Mouse (Mus musculus) G1E (cell line): ENCODE measurements around the gene Defb5.

ENCODE experiments used
- CTCF ChIP-seq: IDR thresholded peaks from 2 replicates; pipeline ENCODE4 v1.5.1; 2012; ENCODE audit warnings: low read depth, low read length, inconsistent platforms, mixed read lengths
- GATA1 ChIP-seq: IDR thresholded peaks from 2 replicates; pipeline ENCODE4 v1.6.1; 2012; ENCODE audit warnings: borderline replicate concordance, low read length, inconsistent platforms, mixed read lengths
- GATA2 ChIP-seq: IDR thresholded peaks from 2 replicates; pipeline ENCODE4 v1.6.1; 2012; ENCODE audit warnings: low read depth, low read length, inconsistent platforms, borderline replicate concordance
- POLR2AphosphoS5 ChIP-seq: IDR thresholded peaks from 2 replicates; pipeline ENCODE4 v1.6.1; 2012; ENCODE audit warnings: low read depth, low read length, inconsistent platforms; ENCODE audit not compliant: insufficient replicate concordance
- TAL1 ChIP-seq: conservative IDR thresholded peaks from 2 replicates; pipeline ENCODE4 v1.6.1; 2012; ENCODE audit warnings: low read depth, low read length, inconsistent platforms, mixed read lengths

GRCm38 (mm10) chr8:19258136-19258535 is 10.8 kb downstream of the Defb5 start:
- TF ChIP-seq CTCF: no peak
- no peak for TF ChIP-seq TAL1
- TF ChIP-seq GATA1: no peak
- no peak for TF ChIP-seq POLR2AphosphoS5
- no peak for TF ChIP-seq GATA2
